Mouse (Mus musculus): Measurements from ENCODE around the gene Krtap13.

GRCm38 (mm10) chr16:88774106-88774505, 22.7 kb upstream of the Krtap13 start, which contains the start of gene 2310057N15Rik:
- TF ChIP-seq EP300 (optimal IDR thresholded peaks at IDR 0.05) (no peak), CTCF (IDR thresholded peaks at IDR 0.05; ENCODE audit: low read depth) (no peak)
